Mouse (Mus musculus): Measurements from ENCODE around the gene Syngap1. TPM values are rescaled to one million over a fixed set of nuclear protein-coding genes. Genes with fewer than 3 reads are reported as not detected.
"Not testable (repeated sequence)": the region's sequence is repeated elsewhere in the genome, so short reads cannot be mapped to it uniquely, and the experiment has no call there.

Gene Syngap1
- polyA plus RNA-seq, 1 experiment: 226 TPM

DNA sequence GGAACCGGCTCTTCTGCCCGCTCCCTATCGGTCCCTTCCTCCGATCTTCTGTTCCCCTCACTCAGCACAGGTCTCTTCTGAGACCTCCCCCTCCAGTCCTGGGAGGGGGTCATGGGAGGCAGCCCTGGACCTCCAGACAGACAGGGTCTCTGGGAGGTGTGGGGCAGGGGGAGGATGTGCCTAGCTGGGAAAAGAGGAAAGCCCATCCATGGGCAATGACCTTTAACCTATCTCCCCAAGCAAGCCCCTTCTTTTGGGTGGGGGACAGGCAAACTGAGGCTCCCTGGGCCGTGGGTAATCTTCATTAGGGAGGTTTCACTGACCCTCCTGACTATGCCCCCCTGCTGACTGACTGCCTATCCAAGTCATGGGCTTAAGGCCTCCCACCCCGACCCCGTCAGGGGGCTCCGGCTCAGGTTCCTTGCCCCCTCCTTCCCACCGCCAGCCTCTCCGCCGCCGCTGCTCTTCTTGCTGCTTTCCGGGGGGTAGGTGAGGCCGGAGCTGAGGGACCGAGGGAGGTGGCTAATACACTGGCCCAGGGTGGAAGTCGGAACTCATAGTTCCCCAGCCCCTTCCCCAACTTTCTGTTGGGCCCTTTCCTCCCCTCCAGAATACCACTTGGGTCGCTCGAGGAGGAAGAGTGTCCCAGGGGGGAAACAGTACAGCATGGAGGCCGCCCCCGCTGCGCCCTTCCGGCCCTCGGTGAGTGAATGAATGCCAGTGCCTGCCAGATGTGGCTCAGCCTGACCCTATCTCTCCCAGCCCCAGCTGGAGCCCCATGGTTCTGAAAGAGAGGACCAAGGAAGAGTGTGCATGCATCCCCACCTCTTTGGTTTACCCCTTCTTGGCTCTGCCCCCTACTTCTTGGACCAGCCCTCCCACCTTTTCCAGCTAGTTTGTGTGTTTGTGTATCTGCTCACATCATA lies 11.2 kb downstream of the Syngap1 start:
- DNase-seq (ENCODE audit: extremely low spot score in 1 of 2, low spot score in 1 of 2): no peak

DNA sequence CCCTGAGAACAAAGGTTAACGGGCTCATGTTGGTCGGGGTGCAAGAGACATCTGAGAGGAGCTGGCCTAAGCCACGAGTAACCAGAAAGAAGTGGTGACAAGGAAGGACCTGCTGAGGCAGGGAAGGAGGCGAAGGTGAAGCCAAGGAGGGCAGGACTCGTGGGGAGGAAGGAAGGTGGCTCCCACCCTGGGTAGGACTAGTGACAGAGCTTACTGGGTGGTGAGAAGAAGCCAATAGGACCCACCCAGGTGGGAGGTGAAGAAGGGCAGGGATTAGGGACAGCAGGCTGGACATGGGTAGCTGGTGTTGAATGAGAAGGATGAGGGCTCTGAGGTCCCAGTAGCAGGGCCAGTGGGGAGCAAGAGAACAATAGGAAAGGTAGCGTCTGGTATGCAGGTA lies 12.1 kb downstream of the Syngap1 start:
- no peak for DNase-seq (ENCODE audit: extremely low spot score in 1 of 2, low spot score in 1 of 2)

GRCm38 (mm10) chr17:26953726-26954125 lies 12.7 kb downstream of the Syngap1 start:
- no peak for DNase-seq (ENCODE audit: extremely low spot score in 1 of 2, low spot score in 1 of 2)

GRCm38 (mm10) chr17:26956309-26956708 lies 15.3 kb downstream of the Syngap1 start:
- no peak for DNase-seq (ENCODE audit: extremely low spot score in 1 of 2, low spot score in 1 of 2)

DNA sequence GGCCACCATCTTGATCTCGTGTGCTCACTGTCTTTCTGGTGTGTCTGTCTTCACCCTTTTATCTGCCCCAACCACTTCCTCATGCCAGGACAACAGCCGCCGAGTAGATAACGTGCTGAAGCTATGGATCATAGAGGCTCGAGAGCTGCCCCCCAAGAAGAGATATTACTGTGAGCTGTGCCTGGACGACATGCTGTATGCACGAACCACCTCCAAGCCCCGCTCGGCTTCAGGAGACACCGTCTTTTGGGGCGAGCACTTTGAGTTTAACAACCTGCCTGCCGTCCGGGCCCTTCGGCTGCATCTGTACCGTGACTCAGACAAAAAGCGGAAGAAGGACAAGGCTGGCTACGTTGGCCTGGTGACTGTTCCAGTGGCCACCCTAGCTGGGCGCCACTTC lies 15.8 kb downstream of the Syngap1 start:
- no peak for DNase-seq (ENCODE audit: extremely low spot score in 1 of 2, low spot score in 1 of 2)

- DNase-seq (ENCODE audit: extremely low spot score in 1 of 2, low spot score in 1 of 2): no peak
Measured at GRCm38 (mm10) chr17:26957872-26958271, 16.8 kb downstream of the Syngap1 start.

- peak in 1 of 2 experiments; percentile 72 for DNase-seq (ENCODE audit: extremely low spot score in 1 of 2, low spot score in 1 of 2)
Measured at GRCm38 (mm10) chr17:26958880-26959279, 17.8 kb downstream of the Syngap1 start.

DNA sequence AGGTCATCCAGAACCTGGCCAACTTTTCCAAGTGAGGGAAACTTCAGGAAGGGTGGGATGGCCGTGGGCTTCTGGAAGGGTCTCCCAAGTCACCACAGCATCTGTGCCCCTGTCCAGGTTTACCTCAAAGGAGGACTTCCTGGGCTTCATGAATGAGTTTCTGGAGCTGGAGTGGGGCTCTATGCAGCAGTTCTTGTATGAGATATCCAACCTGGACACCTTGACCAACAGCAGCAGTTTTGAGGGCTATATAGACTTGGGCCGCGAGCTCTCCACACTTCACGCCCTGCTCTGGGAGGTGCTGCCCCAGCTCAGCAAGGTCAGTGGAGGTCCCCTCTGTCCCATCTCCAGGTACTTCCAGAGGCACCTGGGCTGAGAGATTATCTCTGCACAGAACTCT lies 18.8 kb downstream of the Syngap1 start:
- DNase-seq (ENCODE audit: extremely low spot score in 1 of 2, low spot score in 1 of 2): no peak

DNA sequence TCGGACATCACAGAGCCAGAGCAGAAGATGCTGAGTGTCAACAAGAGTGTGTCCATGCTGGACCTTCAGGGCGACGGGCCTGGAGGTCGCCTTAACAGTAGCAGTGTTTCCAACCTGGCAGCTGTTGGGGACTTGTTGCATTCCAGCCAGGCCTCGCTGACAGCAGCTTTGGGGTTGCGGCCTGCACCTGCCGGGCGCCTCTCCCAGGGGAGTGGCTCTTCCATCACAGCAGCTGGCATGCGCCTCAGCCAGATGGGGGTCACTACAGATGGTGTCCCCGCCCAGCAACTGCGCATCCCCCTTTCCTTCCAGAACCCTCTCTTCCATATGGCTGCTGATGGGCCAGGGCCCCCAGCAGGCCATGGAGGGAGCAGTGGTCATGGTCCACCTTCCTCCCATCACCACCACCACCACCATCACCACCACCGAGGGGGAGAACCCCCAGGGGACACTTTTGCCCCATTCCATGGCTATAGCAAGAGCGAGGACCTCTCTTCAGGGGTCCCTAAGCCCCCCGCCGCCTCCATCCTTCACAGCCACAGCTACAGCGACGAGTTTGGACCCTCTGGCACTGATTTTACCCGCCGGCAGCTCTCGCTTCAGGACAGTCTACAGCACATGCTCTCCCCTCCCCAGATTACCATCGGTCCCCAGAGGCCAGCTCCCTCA lies 20.7 kb downstream of the Syngap1 start:
- no peak for DNase-seq (ENCODE audit: extremely low spot score in 1 of 2, low spot score in 1 of 2)

DNA sequence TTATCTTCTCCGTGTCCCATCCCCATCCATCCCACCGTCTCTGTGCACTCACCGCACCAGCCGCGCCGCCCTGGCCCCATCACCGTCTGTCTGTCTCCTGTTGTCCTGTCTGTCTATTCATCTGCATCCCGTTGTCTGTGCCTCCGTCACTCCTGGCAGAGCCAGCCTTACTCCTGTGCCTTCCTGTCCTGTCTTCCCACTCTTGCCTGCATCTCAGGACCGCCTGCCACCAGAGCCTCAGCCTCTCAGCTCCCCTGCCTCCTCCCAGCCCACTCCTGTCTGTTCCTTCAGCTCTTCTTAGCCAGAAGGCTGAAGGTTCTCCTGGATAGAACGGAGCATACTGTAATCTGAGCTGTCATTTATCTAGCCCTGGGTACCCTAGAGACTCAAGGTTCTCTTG lies 25.9 kb downstream of the Syngap1 start:
- no peak for DNase-seq (ENCODE audit: extremely low spot score in 1 of 2, low spot score in 1 of 2)

DNA sequence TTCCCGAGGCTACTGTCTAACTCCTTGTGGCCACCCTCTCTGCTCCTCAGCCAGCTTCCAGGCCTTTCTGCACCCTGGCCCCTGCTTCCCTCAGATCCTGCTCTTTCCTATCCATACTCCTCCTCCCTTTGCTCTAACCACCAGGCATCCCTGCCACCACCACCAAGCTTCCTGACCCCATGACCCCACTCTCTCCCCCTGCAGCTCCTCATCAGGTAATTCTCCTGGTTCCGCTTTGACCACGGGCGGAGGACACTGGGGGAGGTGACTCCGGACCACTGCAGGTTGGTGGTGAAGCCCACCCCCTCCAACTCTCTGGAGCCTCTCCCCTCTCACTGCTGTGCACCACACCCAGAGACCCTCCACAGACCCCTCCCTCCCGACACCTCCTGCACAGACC lies 26.4 kb downstream of the Syngap1 start:
- no peak for DNase-seq (ENCODE audit: extremely low spot score in 1 of 2, low spot score in 1 of 2)

DNA sequence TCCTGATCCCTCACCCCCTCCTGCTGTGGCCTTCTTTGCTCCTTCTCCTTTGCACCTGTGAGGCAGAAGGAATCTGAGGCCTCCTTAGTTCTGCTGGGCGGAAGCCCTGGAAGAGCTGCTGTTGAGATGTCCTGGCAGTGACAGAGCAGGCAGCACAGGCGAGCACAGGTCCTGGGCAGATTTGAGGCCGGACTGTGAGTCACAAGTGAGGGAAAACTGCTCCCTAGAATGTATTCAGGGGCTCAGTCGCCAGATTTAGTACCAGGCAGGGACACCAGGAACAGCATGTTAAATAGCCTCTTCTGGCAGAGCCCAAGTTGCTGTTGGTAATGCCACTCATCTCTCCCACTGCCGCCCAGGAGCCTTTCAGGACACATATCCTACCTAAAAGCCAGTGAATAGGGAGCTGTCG lies 27.2 kb downstream of the Syngap1 start:
- DNase-seq (ENCODE audit: extremely low spot score in 1 of 2, low spot score in 1 of 2): no peak

GRCm38 (mm10) chr17:26969257-26969656 lies 28.2 kb downstream of the Syngap1 start:
- no peak for DNase-seq (ENCODE audit: extremely low spot score in 1 of 2, low spot score in 1 of 2)

- DNase-seq (ENCODE audit: extremely low spot score in 1 of 2, low spot score in 1 of 2): no peak
Measured at GRCm38 (mm10) chr17:26970221-26970620, 29.2 kb downstream of the Syngap1 start.

GRCm38 (mm10) chr17:26971247-26971905 lies 30.3 kb downstream of the Syngap1 start:
- no peak for DNase-seq (ENCODE audit: extremely low spot score in 1 of 2, low spot score in 1 of 2)

- no peak for DNase-seq (ENCODE audit: extremely low spot score in 1 of 2, low spot score in 1 of 2)
Measured at GRCm38 (mm10) chr17:26972107-26972506, 31.1 kb downstream of the Syngap1 start.

DNA sequence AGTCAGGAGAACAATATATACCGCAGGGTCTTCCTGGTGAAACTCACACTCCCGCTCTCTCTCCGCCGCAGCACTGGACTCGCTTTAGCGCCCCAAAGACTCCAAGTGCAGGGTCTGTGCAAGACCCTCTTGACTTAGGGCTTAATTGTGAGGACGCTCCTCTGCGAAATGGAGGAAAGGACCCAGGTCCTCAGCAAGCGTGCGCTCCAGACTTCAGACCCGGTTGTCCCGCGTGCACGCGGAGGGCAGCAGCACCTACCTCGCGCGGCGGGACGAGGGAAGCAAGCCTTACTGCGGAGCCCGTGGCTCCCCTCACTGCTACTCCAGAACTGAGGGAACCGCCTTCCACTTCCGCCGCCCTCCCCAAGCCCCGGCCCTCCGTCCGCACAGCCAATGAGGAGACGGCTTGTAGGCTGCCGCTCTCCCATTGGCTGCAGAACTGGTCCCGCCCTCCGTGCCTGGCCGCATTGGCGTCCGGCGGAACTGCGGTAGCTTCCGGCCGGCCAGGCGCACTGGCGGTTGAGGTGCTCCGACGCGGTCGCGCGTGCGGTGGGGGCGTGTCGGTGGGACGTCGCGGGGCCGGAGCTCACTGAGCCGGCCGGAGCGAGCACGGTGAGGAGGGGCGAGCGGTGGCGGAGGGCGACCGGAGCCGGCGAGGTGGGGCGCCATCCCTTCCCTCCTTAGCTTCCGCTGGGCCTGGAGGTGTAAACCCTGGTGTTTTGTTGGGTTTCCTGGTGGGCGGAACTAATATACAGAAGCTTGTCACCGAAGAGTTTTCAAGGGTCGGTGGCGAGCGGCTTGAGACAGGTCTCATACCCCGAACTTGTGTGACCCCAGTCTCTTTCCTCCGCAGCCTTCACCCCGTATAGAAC lies 31.9 kb downstream of the Syngap1 start, which contains the start of gene Zbtb9:
Gene Zbtb9 (plus strand): TSS at position 465 of the 872 bp plus-strand sequence.
- peak; percentile 94 to 97 for DNase-seq (ENCODE audit: extremely low spot score in 1 of 2, low spot score in 1 of 2)

DNA sequence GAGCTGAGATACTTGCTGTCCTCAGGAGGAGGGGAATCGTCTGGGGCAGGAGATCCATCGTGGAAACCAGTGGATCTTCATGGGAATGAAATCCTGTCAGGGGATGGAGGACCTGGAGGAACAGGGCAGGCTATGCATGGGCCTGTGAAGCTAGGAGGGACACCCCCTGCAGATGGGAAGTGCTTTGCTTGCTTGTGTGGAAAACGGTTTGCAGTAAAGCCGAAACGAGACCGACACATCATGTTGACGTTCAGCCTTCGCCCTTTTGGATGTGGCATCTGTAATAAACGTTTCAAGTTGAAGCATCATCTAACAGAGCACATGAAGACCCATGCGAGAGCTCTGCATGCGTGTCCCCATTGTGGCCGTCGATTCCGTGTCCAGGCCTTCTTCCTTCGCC lies 33.5 kb downstream of the Syngap1 start:
- DNase-seq (ENCODE audit: extremely low spot score in 1 of 2, low spot score in 1 of 2): no peak

- DNase-seq (ENCODE audit: extremely low spot score in 1 of 2, low spot score in 1 of 2): no peak
Measured at GRCm38 (mm10) chr17:26975415-26975814, 34.4 kb downstream of the Syngap1 start.

DNA sequence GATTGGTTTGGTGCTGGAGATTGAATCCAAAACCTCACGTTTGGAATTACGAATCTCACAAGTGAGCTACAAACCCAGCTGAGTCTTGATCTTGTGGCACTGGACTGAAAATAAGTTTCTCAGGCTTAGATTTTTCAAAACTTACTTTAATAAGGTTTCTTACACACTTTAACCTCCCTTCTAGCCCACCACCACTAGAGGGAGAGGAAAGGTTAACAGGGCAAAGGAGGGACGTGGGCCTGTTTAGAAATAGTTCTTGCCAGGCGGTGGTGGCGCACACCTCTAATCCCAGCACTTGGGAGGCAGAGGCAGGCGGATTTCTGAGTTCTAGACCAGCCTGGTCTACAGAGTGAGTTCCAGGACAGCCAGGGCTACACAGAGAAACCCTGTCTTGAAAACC lies 36.3 kb downstream of the Syngap1 start:
- not testable (repeated sequence) for DNase-seq (ENCODE audit: extremely low spot score in 1 of 2, low spot score in 1 of 2)

Data from frontal cortex, adult 2 months (tissue).